Mouse (Mus musculus) E14TG2a.4 (cell line): ENCODE measurements around the gene Kcnv2.
A peak's percentile ranks its signal among the peaks of the same experiment; 100 is the strongest.

ENCODE experiments used
- H3K27me3 ChIP-seq: 2 replicates; pipeline ENCODE4 v1.6.1; 2014; ENCODE audit warnings: low read length, control low read depth; ENCODE audit not compliant: insufficient read depth
- H3K36me3 ChIP-seq: 2 replicates; pipeline ENCODE4 v1.6.1; 2014; ENCODE audit warnings: low read length, control low read depth; ENCODE audit not compliant: insufficient read depth
- H3K4me1 ChIP-seq: replicated peaks from 2 replicates; pipeline ENCODE4 v1.6.1; 2014; ENCODE audit warnings: low read depth, low read length, control low read depth
- H3K4me3 ChIP-seq: replicated peaks from 2 replicates; pipeline ENCODE4 v1.5.1; 2014; ENCODE audit warnings: mild to moderate bottlenecking, low read length
- H3K9me3 ChIP-seq: 2 replicates; pipeline ENCODE4 v1.6.1; 2014; ENCODE audit warnings: low read length, control low read depth
- CTCF ChIP-seq: conservative IDR thresholded peaks from 2 replicates; pipeline ENCODE4 v1.5.1; 2014; ENCODE audit warnings: low read length
- NANOG ChIP-seq: IDR thresholded peaks from 2 replicates; pipeline ENCODE4 v1.6.1; 2014; ENCODE audit warnings: borderline replicate concordance, low read length, mixed read lengths
- POU5F1 ChIP-seq: IDR thresholded peaks from 2 replicates; pipeline ENCODE4 v1.6.1; 2014; ENCODE audit warnings: low read length, borderline replicate concordance

Gene Kcnv2

DNA sequence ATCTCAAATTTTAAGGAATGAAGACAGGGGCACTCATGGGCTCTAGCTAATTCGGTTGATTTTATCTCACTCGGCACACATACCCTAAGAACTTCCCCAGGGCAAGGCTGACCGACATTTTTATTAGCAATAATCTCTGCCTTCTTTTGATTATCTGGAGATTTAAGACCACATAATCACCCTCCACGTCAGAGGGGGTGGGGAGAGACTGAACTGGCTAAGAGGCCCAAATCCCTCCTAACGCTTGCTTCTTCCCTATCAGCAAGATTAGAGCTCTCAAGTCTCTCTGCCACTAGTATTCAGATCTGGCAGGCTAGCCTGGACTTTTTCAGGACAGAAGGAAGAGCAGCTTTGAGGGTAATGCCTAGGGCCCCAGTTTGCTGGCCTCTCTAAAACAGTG is at the start of gene Kcnv2:
Gene Kcnv2, plus strand, starts transcription at position 308 of the 400 bp plus-strand sequence.
- H3K9me3 ChIP-seq, result no peaks in the 10 kb centered on the region
- TF ChIP-seq POU5F1, result no peak
- no peak for TF ChIP-seq CTCF
- no peak for TF ChIP-seq NANOG
- peaks cover 13% of the 10 kb centered on the region for H3K4me1 ChIP-seq
- H3K27me3 ChIP-seq, result peaks cover 24% of the 10 kb centered on the region
- H3K36me3 ChIP-seq, result no peaks in the 10 kb centered on the region
- peak within 1 kb of the TSS; percentile 67 for H3K4me3 ChIP-seq

- Histone ChIP-seq H3K36me3 (no peaks in the 10 kb centered on the region), H3K27me3 (no peaks in the 10 kb centered on the region), H3K9me3 (peaks cover 15% of the 10 kb centered on the region)
Observed at GRCm38 (mm10) chr19:27273385-27273784, 49.0 kb upstream of the Kcnv2 start.

GRCm38 (mm10) chr19:27274382-27274781 is 48.0 kb upstream of the Kcnv2 start:
- Histone ChIP-seq H3K4me3 (no peak overlapping the region), H3K4me1 (no peaks in the 10 kb centered on the region), H3K36me3 (no peaks in the 10 kb centered on the region), H3K9me3 (peaks cover 15% of the 10 kb centered on the region), H3K27me3 (no peaks in the 10 kb centered on the region)
- TF ChIP-seq POU5F1 (no peak), CTCF (no peak), NANOG (no peak)

More at GRCm38 (mm10) chr19:27273385-27273784, 49.0 kb upstream of the Kcnv2 start:
- no peak for TF ChIP-seq POU5F1
- TF ChIP-seq NANOG, result no peak
- TF ChIP-seq CTCF, result no peak
- Histone ChIP-seq H3K4me1 (no peaks in the 10 kb centered on the region), H3K4me3 (no peak overlapping the region)

DNA sequence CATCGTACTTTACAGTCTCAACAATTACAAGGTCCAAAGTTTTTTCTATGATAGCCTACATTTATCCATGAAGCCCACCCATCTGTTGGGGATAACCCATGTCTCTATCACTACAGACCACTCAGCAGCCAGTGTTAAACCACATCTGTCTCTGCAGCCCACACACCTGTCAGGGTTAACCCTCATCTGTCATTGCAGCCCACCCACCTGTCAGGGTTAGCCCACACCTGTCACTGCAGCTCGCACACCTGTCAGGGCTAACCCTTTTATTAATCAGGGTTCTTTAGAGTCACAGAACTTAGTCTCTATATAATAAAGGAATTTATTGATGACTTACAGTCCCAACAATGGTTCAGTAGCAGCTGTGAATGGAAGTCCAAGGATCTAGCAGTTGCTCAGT is 43.2 kb upstream of the Kcnv2 start:
- Histone ChIP-seq H3K4me3 (no peak overlapping the region), H3K27me3 (no peaks in the 10 kb centered on the region), H3K9me3 (no peaks in the 10 kb centered on the region), H3K4me1 (no peaks in the 10 kb centered on the region), H3K36me3 (no peaks in the 10 kb centered on the region)
- TF ChIP-seq NANOG (no peak), CTCF (no peak), POU5F1 (no peak)

DNA sequence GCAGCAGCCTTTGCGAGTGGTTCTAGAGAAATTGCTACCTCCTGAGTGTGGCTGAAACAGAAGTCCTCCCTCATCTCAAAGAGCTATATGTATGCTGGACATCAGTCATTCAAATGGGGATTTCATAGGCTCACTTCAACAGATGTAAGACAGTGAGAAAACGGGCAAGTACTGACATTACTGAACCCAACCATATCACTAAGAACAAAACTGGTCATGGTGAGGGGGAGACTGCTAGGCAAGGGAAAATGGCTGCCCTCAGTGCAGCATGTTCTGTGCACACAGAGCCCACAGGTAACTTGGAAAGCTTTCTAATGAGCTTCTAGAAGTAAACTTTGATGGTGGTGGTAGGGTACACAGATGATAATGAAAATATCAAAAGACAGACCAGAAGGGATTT is 12.3 kb upstream of the Kcnv2 start:
- no peak for TF ChIP-seq POU5F1
- no peak for TF ChIP-seq NANOG
- TF ChIP-seq CTCF, result no peak
- H3K9me3 ChIP-seq, result peaks cover 19% of the 10 kb centered on the region
- no peaks in the 10 kb centered on the region for H3K36me3 ChIP-seq
- H3K4me1 ChIP-seq, result 0 out of 2 replicates have a peak, but pooled peaks cover 8% of the 10 kb centered on the region
- no peaks in the 10 kb centered on the region for H3K27me3 ChIP-seq
- H3K4me3 ChIP-seq, result no peak overlapping the region

DNA sequence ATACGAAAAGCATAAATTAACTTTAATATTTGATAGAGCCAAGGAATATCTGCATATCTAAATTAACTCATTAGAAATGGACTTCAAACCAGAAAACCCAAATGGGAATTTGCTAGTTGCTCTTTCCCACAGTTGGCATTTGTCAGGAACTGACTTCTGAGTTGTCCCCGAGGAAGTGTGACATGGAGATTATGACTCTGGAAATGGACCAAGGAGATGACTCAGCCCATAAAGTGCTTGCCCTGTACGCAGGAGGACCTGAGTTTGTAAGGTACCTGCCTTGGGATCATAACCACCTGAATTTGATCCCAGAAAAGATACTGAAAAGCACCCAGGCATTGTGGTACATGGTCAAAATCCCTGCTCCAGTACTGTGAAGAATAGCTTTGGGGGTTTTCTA is 11.1 kb upstream of the Kcnv2 start:
- TF ChIP-seq POU5F1 (no peak), NANOG (no peak), CTCF (no peak)
- Histone ChIP-seq H3K4me3 (no peak overlapping the region), H3K36me3 (no peaks in the 10 kb centered on the region), H3K4me1 (0 out of 2 replicates have a peak, but pooled peaks cover 8% of the 10 kb centered on the region), H3K9me3 (peaks cover 19% of the 10 kb centered on the region), H3K27me3 (no peaks in the 10 kb centered on the region)

DNA sequence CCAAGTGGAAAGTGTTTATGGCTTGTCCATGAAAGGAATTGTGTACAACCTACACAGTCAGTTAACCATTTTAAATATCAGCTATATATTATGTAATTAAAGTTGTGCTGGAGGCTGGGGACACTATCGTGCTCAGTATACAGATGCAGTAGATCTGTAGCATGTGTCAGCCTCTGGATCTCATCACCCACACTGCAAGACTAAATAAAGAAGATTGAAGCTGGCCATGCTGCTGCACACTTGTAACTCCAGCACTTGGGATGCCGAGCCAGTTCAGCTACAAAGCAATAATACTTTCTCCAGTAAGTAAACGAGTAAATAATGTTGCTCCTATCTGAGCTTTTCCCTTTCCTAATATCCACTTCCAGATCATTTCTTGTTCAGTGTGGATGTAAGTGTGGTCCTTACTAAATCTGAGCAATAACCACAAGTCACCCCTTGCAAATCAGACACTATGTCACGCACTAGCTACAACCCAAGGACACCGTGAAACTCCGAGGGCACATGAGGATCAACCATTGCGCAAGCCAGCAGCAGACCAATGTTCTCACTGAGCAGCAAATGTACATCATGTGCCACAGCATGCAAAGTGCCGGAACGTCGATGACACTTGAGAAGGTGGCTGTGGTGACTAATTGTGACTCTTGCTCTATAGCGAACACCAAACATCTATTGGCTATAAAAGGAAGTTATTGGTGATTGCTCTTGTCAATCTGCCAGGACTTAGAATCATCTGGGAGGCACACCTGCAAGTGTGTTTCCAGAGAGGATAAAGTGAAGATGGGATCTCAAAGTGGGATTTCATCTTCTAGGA is 9.9 kb upstream of the Kcnv2 start:
- no peaks in the 10 kb centered on the region for H3K36me3 ChIP-seq
- TF ChIP-seq CTCF, result no peak
- no peak for TF ChIP-seq POU5F1
- no peak for TF ChIP-seq NANOG
- peaks cover 19% of the 10 kb centered on the region for H3K9me3 ChIP-seq
- H3K27me3 ChIP-seq, result no peaks in the 10 kb centered on the region
- H3K4me3 ChIP-seq, result no peak overlapping the region
- H3K4me1 ChIP-seq, result 0 out of 2 replicates have a peak, but pooled peaks cover 8% of the 10 kb centered on the region

DNA sequence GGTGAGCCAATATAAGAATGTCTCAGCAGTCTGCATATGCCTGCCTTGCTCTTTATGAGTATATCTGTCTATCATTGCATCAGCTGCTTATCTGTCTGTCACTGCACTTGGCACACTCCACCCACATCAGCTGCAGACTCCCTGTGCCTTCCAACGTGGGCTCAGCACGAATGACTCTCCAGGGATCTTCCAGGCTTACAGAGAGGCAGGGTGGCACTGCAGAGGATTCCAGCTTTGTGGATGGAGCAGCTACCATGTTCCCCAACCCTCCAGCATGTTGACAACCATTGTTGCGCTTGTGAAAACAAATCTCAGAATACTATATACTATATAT is 9.3 kb upstream of the Kcnv2 start:
- Histone ChIP-seq H3K36me3 (no peaks in the 10 kb centered on the region), H3K4me1 (0 out of 2 replicates have a peak, but pooled peaks cover 8% of the 10 kb centered on the region), H3K4me3 (no peak overlapping the region), H3K9me3 (peaks cover 19% of the 10 kb centered on the region), H3K27me3 (no peaks in the 10 kb centered on the region)
- TF ChIP-seq CTCF (no peak), NANOG (no peak), POU5F1 (no peak)
